In the genomic region with DNA sequence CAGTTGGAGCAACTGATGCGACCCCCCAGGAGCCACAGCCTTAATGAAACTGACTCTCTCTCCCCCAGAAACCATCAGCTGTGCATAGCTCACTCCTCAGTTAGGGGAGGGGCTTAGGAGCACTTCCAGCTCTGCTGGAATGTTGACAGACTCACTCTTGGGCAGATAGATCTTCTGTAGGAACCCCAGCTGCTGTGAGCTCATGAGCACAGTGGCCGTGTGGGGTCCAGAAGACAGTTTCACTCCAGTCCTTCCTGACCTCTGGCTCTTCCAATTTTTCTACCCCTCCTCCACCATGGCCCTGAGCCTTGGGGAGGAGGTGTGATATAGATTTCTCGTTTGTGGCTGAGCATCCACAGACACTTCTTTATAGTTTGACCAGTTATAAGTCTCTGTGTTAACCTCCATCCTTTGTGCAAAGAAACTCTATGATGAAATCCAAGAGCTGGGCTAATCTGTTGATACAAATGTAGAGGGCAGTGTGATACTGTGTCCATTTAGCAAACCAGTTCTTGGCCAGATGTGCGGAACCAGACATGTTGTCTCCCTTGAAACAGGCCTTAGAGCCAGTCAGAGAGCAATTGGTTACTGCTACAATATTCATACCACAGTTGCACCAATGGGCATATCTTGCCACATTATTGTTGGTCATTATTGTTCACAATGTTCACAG, we compare ENCODE assay signal across 10 mouse cellular contexts. TPM values are rescaled to one million over a fixed set of nuclear protein-coding genes. Genes with fewer than 3 reads are reported as not detected.
A peak's percentile ranks its signal among the peaks of the same experiment; 100 is the strongest.
DNase-seq lines count a peak whose midpoint lies in the region; ATAC-seq and TF ChIP-seq lines count a peak whose summit lies in the region.
"Had no signal": no experiment of that assay in that cellular context is flagged by ENCODE, and none has a peak within 500 bp of the region (broad histone marks: within the 10 kb centered on the region; RNA-seq: fewer than 3 reads in every experiment).

No protein-coding gene starts in this region.

- peak overlapping the region; percentile 87 for H3K27ac ChIP-seq in kidney, embryonic 15.5 days
- peak overlapping the region; percentile 74 for H3K27ac ChIP-seq in stomach, postnatal 0 days (replicated peaks)

- no peak for TF ChIP-seq EP300 in stomach, postnatal 0 days (optimal IDR thresholded peaks at IDR 0.05)

- no peak for DNase-seq in kidney, adult 9 months
- peak; percentile 63 for DNase-seq in lung, postnatal 10 days
- DNase-seq in lung, postnatal 25 days (ENCODE audit: low spot score) = no peak
- DNase-seq in gastrocnemius, postnatal 25 days = peak; percentile 11
- no peak for DNase-seq in stomach, postnatal 0 days (ENCODE audit: low spot score)
- no peak for DNase-seq in right cerebral cortex, adult 18-20 months
- DNase-seq: adrenal gland, postnatal 36 days; cerebellum, adult 11-12 months; right cerebral cortex, postnatal 4 days had no signal

- no peak overlapping the region for H3K4me2 ChIP-seq in kidney, embryonic 15.5 days
- no peak overlapping the region for H3K4me2 ChIP-seq in stomach, postnatal 0 days (replicated peaks; ENCODE audit: low read depth)

- ATAC-seq in kidney, embryonic 15.5 days (replicated peaks; ENCODE audit: low FRiP score) = peak; percentile 66
- peak; percentile 72; the same call in 1 of the 2 replicates for ATAC-seq in stomach, postnatal 0 days (ENCODE audit: low FRiP score, low TSS enrichment)

- peaks cover 11% of the 10 kb centered on the region for H3K4me1 ChIP-seq in kidney, embryonic 15.5 days
- H3K4me1 ChIP-seq in stomach, postnatal 0 days (replicated peaks; ENCODE audit: control insufficient read depth, insufficient read depth) = no peaks in the 10 kb centered on the region

- 55% methylated on average over 4 of the region's 4 CpGs for WGBS in kidney, embryonic 15.5 days
- 51% methylated on average over 4 of the region's 4 CpGs for WGBS in stomach, postnatal 0 days

- TF ChIP-seq CTCF in stomach, postnatal 0 days (IDR thresholded peaks at IDR 0.05; ENCODE audit: low read depth) = peak; percentile 38

- H3K4me3 ChIP-seq in kidney, embryonic 15.5 days (replicated peaks) = no peak overlapping the region
- H3K4me3 ChIP-seq in stomach, postnatal 0 days (ENCODE audit: low read depth, low read length) = no peak overlapping the region

- no peaks in the 10 kb centered on the region for H3K36me3 ChIP-seq in kidney, embryonic 15.5 days
- H3K36me3 ChIP-seq in stomach, postnatal 0 days (ENCODE audit: control insufficient read depth, insufficient read depth, low read length) = no peaks in the 10 kb centered on the region

- H3K9ac ChIP-seq in kidney, embryonic 15.5 days = no peak overlapping the region
- no peak overlapping the region for H3K9ac ChIP-seq in stomach, postnatal 0 days (ENCODE audit: low read length)

- H3K9me3 ChIP-seq in kidney, embryonic 15.5 days (replicated peaks) = no peaks in the 10 kb centered on the region
- H3K9me3 ChIP-seq in stomach, postnatal 0 days (ENCODE audit: control insufficient read depth, low read length) = no peaks in the 10 kb centered on the region

- H3K27me3 ChIP-seq in kidney, embryonic 15.5 days = no peaks in the 10 kb centered on the region
- H3K27me3 ChIP-seq in stomach, postnatal 0 days (ENCODE audit: control insufficient read depth, insufficient read depth, low read length) = no peaks in the 10 kb centered on the region

RNA-seq across cellular contexts. Expression of a gene that starts 35.2 kb away (rescaled TPM):
- 89.5 and 101 TPM in 2 replicates for polyA plus RNA-seq in kidney, embryonic 15.5 days (2015; fragmentation: Nextera tagmentation; extraction: Ambion mirVana)
- 1 to 10 TPM in 1 of 2 experiments, not detected in 1; 1.3 TPM for total RNA-seq in gastrocnemius, postnatal 25 days (2021)
- polyA plus RNA-seq in stomach, postnatal 0 days (2015; fragmentation: Nextera tagmentation; extraction: Ambion mirVana) = 379 and 398 TPM in 2 replicates

Comparison
In these comparisons a context has a peak if more than half of its experiments do, and no peak if none do; other contexts are left out.
1. DNase-seq: peak in lung, postnatal 10 days (single experiment) and gastrocnemius, postnatal 25 days (single experiment); none in kidney, adult 9 months (single experiment), lung, postnatal 25 days (single experiment), stomach, postnatal 0 days (single experiment) and right cerebral cortex, adult 18-20 months (single experiment).